Mouse (Mus musculus) hindbrain, embryonic 12.5 days (tissue): ENCODE data around the gene Maml2. TPM values are rescaled to one million over a fixed set of nuclear protein-coding genes. Genes with fewer than 3 reads are reported as not detected.
A peak's percentile ranks its signal among the peaks of the same experiment; 100 is the strongest.

Experiments used
- ATAC-seq: fragments of 200-750 bp; cut with Nextera tagmentation; 2 replicates; pipeline ENCODE4 v1.8.0; 2017; ENCODE audit warnings: moderate TSS enrichment; ENCODE audit not compliant: low FRiP score
- H3K27ac ChIP-seq: fragments of 300-500 bp; sonication (generic); 2 replicates; pipeline ENCODE4 v1.5.1; 2016; ENCODE audit warnings: mild to moderate bottlenecking
- H3K27me3 ChIP-seq: fragments of 300-500 bp; sonication (generic); 2 replicates; pipeline ENCODE4 v1.6.1; 2016; ENCODE audit warnings: mild to moderate bottlenecking
- H3K36me3 ChIP-seq: fragments of 300-500 bp; sonication (generic); 2 replicates; pipeline ENCODE4 v1.6.1; 2016; ENCODE audit warnings: mild to moderate bottlenecking
- H3K4me1 ChIP-seq: fragments of 300-500 bp; sonication (generic); 2 replicates; pipeline ENCODE4 v1.6.1; 2016
- H3K4me2 ChIP-seq: fragments of 300-500 bp; sonication (generic); replicated peaks from 2 replicates; pipeline ENCODE4 v1.6.1; 2016; ENCODE audit warnings: mild to moderate bottlenecking
- H3K4me3 ChIP-seq: fragments of 300-500 bp; sonication (generic); 2 replicates; pipeline ENCODE4 v1.5.1; 2016; ENCODE audit warnings: mild to moderate bottlenecking
- H3K9ac ChIP-seq: fragments of 300-500 bp; sonication (generic); 2 replicates; pipeline ENCODE4 v1.6.1; 2016; ENCODE audit warnings: mild to moderate bottlenecking, moderate library complexity
- H3K9me3 ChIP-seq: fragments of 300-500 bp; sonication (generic); replicated peaks from 2 replicates; pipeline ENCODE4 v1.6.1; 2016; ENCODE audit warnings: mild to moderate bottlenecking
- WGBS: fragments of 180-500 bp; shearing (Covaris S2); methylation state at CpG from one replicate; pipeline ENCODE4 v1.1.7; 2016; 5-methylcytosine and 5-hydroxymethylcytosine counted together
- polyA plus RNA-seq: library from polyadenylated mRNA; unstranded; fragments of >200 nt; fragmentation: Nextera tagmentation; extraction: Ambion mirVana; gene quantifications from 2 replicates; pipeline ENCODE4 v1.2.1, GENCODE M21; 2016

Gene Maml2
- polyA plus RNA-seq, 1 experiment from 2014 or later, result 14.1 TPM

DNA sequence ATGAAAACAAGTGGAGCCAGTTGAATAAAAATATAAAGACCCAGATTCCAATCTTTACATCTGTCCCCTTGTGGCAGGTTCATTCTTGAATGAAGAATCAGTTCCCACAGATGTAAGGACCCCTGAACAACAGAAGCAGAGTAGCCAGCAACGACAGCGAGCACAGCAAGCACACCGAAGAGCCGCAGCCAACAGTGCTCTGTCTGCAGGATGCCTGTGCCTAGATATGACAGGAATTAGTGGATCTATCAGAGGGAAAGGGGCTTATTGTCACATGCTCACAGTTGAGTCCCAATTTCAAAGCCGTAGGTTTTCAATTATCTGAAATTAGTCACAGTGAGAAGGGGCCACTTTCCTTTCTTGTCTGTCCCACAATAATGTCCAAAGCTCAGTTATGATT is 238.0 kb downstream of the Maml2 start:
- WGBS, result 23% methylated on average over 5 of the region's 5 CpGs
- ATAC-seq, result peak; percentile 23; the same call in 1 of the 2 replicates
- H3K27ac ChIP-seq, result no peak overlapping the region

DNA sequence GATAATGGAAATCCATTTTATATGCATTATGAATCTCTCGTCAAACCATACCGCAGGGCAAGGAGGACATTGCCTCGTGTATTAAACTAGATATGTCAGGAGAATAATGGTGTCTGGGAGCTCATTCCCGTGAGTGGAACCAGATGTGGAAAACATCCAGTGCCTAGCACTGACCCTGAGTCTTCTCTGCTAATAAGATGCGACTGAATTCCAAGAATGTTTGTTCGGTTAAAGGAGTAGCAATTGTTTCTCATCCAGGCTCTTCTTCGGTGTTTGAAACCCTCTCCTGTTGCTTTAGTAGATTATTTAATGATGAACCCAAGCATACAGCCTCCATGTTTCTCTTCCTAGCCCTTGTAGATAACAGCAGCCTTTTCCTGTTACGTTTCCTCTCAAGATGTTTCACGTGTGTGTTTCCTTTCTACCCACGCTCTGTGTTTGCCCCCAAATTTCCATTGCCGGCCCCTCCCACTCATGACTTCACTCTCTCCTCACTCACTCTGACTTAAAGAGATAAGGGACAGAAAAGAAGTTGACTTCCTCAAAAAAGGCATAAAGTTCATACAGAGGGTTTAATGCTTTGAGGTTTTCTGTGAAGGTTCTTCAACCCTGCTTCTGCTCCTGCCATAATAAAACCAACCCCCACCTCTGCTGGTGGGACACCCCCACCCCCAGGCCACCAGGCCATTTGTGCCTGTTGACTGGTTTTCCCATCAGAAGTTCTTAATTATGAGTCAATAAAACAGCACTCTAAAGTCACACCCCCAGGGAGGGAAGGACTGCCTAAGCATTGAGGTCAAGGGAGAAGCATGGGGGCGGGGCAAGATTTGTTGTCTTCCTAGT is 238.9 kb downstream of the Maml2 start:
- Histone ChIP-seq H3K36me3 (no peaks in the 10 kb centered on the region), H3K9ac (no peak overlapping the region), H3K27ac (no peak overlapping the region), H3K9me3 (no peaks in the 10 kb centered on the region), H3K4me3 (no peak overlapping the region), H3K4me1 (peaks cover 39% of the 10 kb centered on the region), H3K4me2 (no peak overlapping the region), H3K27me3 (no peaks in the 10 kb centered on the region)
- ATAC-seq, result no peak
- 48% methylated on average over 12 of the region's 12 CpGs for WGBS

More for the DNA sequence above, 238.0 kb downstream of the Maml2 start:
- Histone ChIP-seq H3K4me2 (no peak overlapping the region), H3K4me3 (no peak overlapping the region), H3K4me1 (peaks cover 43% of the 10 kb centered on the region), H3K36me3 (no peaks in the 10 kb centered on the region), H3K9me3 (no peaks in the 10 kb centered on the region), H3K9ac (no peak overlapping the region), H3K27me3 (no peaks in the 10 kb centered on the region)

DNA sequence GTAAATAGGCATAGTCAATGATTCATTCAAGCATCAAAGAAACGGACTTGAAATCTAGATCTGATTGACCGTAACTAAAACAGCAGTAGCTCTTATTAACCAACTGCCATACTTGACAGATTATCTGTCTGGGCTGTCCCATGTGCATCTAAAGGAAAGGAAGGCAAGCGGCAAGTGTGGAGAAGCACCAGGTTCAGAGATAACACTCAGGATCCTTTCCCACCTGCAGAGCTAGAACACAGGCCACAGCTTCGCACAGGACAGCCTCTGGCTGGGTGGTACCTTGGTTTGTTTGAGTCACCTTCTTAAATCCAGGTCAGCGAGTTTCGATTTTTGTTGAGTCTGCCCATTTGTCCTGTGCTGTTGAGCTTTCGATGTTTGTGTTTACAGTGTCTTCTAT is 240.4 kb downstream of the Maml2 start:
- Histone ChIP-seq H3K36me3 (no peaks in the 10 kb centered on the region), H3K27ac (no peak overlapping the region), H3K9ac (no peak overlapping the region), H3K4me1 (peaks cover 32% of the 10 kb centered on the region), H3K9me3 (no peaks in the 10 kb centered on the region), H3K4me3 (no peak overlapping the region), H3K4me2 (no peak overlapping the region), H3K27me3 (no peaks in the 10 kb centered on the region)
- ATAC-seq, result no peak
- 73% methylated on average over 7 of the region's 7 CpGs for WGBS

DNA sequence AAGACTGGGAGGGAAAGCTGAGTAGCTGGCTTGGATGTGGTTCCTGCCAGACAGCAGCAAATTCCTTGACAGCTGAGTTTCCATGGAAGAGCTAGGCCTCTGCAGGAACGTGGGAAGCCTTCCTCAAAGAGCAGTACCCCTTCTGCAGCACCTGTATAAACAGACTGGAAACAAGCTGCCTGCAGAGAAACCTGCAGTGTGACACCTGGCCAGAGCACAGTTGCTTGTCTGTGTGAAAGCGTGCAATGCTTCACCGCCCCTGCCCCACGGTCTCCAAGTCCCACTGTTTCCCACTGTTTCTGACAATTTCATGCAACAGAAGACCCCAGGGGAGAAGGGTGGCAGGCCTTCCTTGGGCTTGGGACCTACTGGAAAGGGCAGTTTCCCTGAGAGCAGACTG is 241.8 kb downstream of the Maml2 start:
- Histone ChIP-seq H3K9ac (no peak overlapping the region), H3K4me1 (peaks cover 35% of the 10 kb centered on the region), H3K4me2 (no peak overlapping the region), H3K27me3 (no peaks in the 10 kb centered on the region), H3K27ac (no peak overlapping the region), H3K4me3 (no peak overlapping the region), H3K36me3 (no peaks in the 10 kb centered on the region), H3K9me3 (no peaks in the 10 kb centered on the region)
- 39% methylated on average over 4 of the region's 4 CpGs for WGBS
- ATAC-seq, result no peak

DNA sequence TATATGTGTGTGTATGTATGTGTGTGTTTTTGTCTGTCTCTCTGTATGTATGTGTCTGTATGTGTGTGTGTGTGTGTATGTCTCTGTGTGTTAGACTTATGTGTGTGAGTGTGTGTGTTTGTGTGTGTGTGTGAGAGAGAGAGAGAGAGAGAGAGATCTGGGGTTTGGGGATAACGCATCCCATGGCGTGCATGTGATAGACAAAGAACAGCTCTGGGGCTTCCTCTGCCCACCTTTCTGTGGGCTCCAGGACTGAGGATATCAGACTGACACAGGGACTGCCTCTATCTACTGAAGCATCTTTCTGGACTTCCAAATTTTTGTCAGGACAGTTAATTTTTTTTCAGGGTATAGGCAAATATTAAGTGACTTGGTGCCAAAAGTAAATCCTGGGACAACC is 242.5 kb downstream of the Maml2 start:
- Histone ChIP-seq H3K27ac (no peak overlapping the region), H3K27me3 (no peaks in the 10 kb centered on the region), H3K36me3 (no peaks in the 10 kb centered on the region), H3K4me3 (no peak overlapping the region), H3K9ac (no peak overlapping the region), H3K4me1 (peaks cover 34% of the 10 kb centered on the region), H3K4me2 (no peak overlapping the region), H3K9me3 (no peaks in the 10 kb centered on the region)
- ATAC-seq, result no peak
- 84% methylated on average over 2 of the region's 2 CpGs for WGBS

DNA sequence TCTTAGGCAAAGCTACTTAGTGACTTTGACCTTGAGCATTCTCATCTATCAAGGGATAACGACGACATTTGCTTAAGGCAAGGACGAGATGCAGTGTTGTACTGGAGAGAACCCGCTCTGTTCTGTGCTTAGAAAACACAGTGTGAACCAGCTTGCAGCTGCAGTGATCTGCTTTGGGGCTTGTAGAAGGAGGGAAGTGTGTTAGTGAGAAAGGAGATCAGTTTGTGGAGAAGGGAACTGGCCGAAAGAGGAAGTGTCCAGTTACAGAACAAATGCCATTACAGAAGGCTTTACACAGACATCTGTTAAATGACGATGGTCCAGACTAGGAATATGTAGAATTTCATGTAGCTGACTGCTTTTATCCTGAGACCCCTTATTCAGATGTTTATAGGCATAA is 243.0 kb downstream of the Maml2 start:
- no peak overlapping the region for H3K9ac ChIP-seq
- H3K36me3 ChIP-seq, result no peaks in the 10 kb centered on the region
- H3K4me1 ChIP-seq, result peaks cover 31% of the 10 kb centered on the region
- H3K9me3 ChIP-seq, result no peaks in the 10 kb centered on the region
- no peak overlapping the region for H3K4me3 ChIP-seq
- ATAC-seq, result no peak
- 55% methylated on average over 6 of the region's 6 CpGs for WGBS
- H3K4me2 ChIP-seq, result no peak overlapping the region
- H3K27me3 ChIP-seq, result no peaks in the 10 kb centered on the region
- no peak overlapping the region for H3K27ac ChIP-seq

DNA sequence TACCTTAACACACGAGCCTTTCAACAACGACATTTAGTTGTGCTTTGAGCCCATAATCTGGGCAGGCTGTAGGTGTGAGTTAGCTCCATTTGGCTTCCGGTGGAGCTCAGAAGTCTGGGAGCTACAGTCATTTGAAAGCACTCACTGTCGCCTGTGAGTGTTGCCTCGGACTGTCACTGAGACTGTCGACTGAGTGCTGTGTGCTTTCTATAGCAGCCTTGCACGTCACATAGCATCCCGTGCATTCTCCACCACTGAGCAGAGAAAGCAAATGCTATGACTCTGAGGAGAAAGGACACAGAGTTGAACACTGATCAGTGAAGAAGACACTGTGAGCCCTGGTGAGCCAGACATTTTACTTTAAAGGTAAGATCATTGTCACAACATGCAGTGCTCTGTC is 245.4 kb downstream of the Maml2 start:
- Histone ChIP-seq H3K36me3 (no peaks in the 10 kb centered on the region), H3K27ac (no peak overlapping the region), H3K4me3 (no peak overlapping the region), H3K9me3 (no peaks in the 10 kb centered on the region), H3K27me3 (no peaks in the 10 kb centered on the region), H3K4me1 (peaks cover 22% of the 10 kb centered on the region), H3K4me2 (no peak overlapping the region), H3K9ac (no peak overlapping the region)
- no peak for ATAC-seq
- 59% methylated on average over 8 of the region's 8 CpGs for WGBS

DNA sequence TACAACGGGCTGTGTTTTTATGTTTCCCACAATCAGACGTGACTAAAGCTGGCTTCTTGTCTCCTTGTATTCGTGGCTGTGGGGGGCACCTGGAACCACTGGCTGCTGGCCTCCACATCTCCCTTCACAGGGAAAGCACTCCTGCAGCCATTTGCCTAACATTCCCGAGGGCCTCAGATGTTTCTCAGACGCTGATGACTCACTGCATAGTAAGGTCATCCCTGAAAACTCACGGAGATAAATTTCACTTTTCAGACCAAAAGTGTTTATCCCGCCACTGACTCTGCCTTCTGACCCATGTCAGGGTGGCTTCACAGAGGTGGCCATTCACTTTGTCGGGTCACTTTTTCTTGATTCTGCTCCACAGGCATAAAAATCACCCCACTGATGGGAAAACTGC is 246.4 kb downstream of the Maml2 start:
- Histone ChIP-seq H3K27ac (no peak overlapping the region), H3K9me3 (no peaks in the 10 kb centered on the region), H3K4me3 (no peak overlapping the region), H3K36me3 (no peaks in the 10 kb centered on the region), H3K4me1 (peaks cover 18% of the 10 kb centered on the region), H3K9ac (no peak overlapping the region), H3K27me3 (no peaks in the 10 kb centered on the region), H3K4me2 (no peak overlapping the region)
- no peak for ATAC-seq
- 54% methylated on average over 8 of the region's 8 CpGs for WGBS

DNA sequence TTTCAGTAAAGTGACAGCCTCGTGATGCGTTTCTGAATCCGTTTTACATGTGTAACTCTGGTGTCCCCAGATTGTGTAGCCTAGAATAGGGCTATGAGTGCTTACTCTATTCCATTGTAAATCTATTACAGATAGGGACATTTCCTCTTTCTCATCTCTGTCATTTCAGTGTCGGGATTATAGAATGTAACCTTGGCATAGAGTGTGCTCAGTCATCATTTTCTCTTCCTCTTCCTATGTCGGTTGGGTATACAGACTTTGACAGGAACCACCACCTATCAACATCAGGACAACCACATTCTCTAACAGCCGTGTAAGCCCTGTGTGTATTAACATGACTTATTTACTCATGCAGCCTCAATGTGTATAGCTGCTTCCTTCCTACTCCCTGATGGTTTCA is 248.0 kb downstream of the Maml2 start:
- Histone ChIP-seq H3K27ac (no peak overlapping the region), H3K36me3 (no peaks in the 10 kb centered on the region), H3K9ac (no peak overlapping the region), H3K4me2 (no peak overlapping the region), H3K4me1 (peaks cover 6% of the 10 kb centered on the region; the same call in 1 of the 2 replicates), H3K4me3 (no peak overlapping the region), H3K9me3 (no peaks in the 10 kb centered on the region), H3K27me3 (no peaks in the 10 kb centered on the region)
- ATAC-seq, result no peak
- 85% methylated on average over 6 of the region's 6 CpGs for WGBS

DNA sequence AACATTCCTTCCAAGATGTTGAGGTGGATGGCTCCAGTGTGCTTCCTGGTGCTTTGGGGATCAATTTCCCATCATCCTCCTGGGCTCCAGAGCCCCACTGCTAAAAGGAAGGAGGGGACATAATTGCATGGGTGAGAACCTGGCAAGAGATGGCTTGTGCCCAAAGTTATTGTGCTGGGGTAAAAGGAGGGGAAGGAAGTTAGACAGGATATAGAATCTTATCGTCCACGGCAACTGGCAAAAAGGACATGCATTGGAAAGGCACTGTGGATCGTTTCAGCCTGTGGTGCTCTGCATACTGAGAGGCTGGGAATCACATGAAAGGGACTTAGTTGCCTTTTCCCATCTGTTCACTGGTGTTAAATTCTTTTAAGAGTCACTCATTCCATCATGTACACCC is 252.2 kb downstream of the Maml2 start:
- Histone ChIP-seq H3K27ac (no peak overlapping the region), H3K9ac (no peak overlapping the region), H3K36me3 (no peaks in the 10 kb centered on the region), H3K4me2 (no peak overlapping the region), H3K4me3 (no peak overlapping the region), H3K9me3 (no peaks in the 10 kb centered on the region), H3K4me1 (0 out of 2 replicates have a peak, but pooled peaks cover 3% of the 10 kb centered on the region), H3K27me3 (no peaks in the 10 kb centered on the region)
- no peak for ATAC-seq
- 72% methylated on average over 3 of the region's 3 CpGs for WGBS

DNA sequence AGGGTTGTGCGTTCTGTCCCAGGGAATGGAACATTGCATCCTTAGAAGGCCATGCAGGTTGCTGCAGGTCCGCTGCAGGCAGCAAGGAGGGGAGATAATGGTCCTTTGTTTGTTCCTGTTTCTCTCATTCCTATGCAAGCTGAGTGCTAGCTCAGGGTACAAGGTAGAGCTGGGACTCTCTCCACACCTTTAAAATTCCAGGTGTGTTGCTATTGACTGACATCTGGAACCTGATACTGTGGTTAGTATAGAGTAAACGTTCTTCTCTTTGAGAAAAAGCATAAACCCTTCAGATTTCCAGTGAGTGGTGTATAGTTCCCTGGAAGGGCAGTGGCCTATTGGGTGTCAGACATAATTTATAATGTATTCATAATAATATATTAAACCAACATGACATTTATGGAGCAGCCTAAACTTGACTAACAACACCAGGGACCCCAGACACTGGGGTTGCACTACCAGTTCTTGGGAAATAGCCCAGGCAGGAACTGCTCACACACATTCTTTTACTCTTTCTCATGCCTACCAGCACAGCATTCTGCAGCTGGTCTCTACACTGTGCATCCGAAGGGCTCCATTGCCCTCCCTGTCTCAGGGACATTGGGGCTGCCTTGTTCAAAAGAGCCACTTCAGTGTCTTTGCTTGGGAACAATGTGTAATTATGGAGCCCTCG is 254.8 kb downstream of the Maml2 start:
- Histone ChIP-seq H3K4me1 (peaks cover 6% of the 10 kb centered on the region; the same call in 1 of the 2 replicates), H3K9ac (no peak overlapping the region), H3K27me3 (no peaks in the 10 kb centered on the region), H3K4me2 (no peak overlapping the region), H3K27ac (no peak overlapping the region), H3K9me3 (no peaks in the 10 kb centered on the region), H3K36me3 (no peaks in the 10 kb centered on the region), H3K4me3 (no peak overlapping the region)
- no peak for ATAC-seq
- WGBS, result 70% methylated on average over 5 of the region's 5 CpGs

DNA sequence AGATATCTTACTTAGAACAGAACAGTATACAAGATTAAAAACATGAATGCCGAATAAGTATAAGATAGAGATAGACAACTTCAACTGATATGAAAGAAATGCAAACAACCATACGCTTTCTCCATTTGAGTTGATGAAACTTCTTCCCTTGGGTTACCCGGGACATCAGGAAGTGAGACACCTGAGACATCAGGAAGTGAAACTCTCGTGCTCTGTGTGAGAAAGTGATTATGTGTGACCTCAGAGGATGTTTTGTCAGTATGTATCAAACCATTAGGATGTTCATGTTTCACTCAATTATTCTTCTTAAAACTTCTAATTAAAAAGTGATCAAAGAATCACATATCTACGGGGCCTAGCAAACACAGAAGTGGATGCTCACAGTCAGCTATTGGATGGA is 257.0 kb downstream of the Maml2 start:
- Histone ChIP-seq H3K4me2 (no peak overlapping the region), H3K9me3 (no peaks in the 10 kb centered on the region), H3K4me3 (no peak overlapping the region), H3K4me1 (peaks cover 8% of the 10 kb centered on the region; the same call in 1 of the 2 replicates), H3K27ac (no peak overlapping the region), H3K27me3 (no peaks in the 10 kb centered on the region), H3K9ac (no peak overlapping the region), H3K36me3 (no peaks in the 10 kb centered on the region)
- ATAC-seq, result no peak
- 90% methylated on average over 5 of the region's 5 CpGs for WGBS
